Mouse (Mus musculus) adrenal gland, adult 2 months (tissue): ENCODE measurements at regions not wholly inside any gene's neighbourhood (a gene's known extent, or its start where the extent isn't known, plus 50 kb on each side); places are given as distances from the start of the nearest gene placed in this dataset.
"Not testable (repeated sequence)": the region's sequence is repeated elsewhere in the genome, so short reads cannot be mapped to it uniquely, and the experiment has no call there.

Experiments
- DNase-seq: peaks from one replicate; pipeline ENCODE4 v3.0.0; 2021

GRCm38 (mm10) chr6:24384193-24384888, 130.5 kb downstream of the Iqub start:
- no peak for DNase-seq

- no peak for DNase-seq
Observed at GRCm38 (mm10) chr6:24379859-24380258, 135.0 kb downstream of the Iqub start.

GRCm38 (mm10) chr6:24376728-24377127, 138.1 kb downstream of the Iqub start:
- no peak for DNase-seq

DNA sequence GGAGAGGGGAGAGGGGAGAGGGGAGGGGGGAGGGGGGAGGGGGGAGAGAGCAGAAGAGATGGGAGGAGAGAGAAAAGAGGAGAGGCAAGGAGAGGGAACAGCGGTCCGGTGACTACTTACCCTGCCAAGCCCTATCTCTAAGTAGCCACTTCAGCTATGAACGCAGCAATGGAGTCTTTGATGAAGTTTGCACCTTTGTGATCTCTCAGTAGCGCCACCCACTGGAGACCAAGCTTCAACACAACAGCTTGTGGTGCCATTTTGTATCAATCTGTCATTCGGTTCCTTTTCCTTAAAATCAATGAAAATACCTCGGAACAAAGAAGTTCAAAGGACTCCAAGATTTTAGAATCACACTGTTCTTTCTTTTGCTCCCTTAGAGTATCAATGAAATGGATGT, 141.7 kb downstream of the Iqub start:
- DNase-seq: no peak

DNA sequence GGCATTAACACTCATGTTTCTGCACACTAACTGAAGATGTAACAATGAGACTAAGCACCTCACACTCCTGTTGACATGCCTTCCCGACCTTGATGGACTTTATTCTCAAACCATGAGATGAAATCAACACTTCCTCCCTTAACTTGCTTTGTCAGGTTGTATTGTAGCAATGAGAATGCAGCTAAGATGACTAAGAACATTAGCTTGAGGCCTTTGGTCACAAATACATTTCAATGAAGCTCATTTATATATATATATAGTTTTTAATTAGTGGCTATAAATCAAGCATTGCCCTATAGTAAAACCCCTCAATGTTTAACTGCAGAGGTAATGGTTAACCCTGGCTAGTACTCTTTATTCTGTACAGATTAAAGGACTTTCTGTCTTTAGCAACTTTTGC, 143.2 kb downstream of the Iqub start:
- no peak for DNase-seq

GRCm38 (mm10) chr6:24350882-24351281, 164.0 kb downstream of the Iqub start:
- peak; percentile 23 for DNase-seq

DNA sequence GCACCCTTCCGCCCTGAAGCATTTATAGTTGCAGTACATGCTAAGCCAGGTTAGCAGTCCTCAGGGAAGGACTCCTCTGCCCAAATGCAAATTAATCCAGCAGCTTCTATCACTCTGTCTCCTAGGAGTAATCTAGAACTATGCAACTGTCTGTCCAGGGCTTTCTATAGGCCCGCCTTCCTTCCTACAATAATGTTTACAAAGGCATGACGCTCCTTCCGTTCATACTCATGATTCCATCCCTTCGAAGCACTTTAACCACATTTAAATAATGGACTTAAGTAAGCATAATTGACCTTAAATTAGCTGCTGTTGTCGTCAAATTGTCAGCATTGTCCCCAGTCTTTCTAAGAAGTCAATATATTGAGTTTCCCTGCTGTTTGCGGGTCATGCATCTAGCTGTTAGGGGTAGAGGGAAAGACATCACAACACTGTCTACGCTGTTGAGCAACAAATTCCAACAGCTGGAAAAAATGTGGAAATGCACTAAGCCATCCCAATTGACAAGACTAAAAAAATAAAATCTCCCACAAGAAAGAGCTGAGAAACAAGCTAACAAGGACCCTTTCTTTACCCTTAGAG, 166.3 kb downstream of the Iqub start:
- DNase-seq: no peak

DNA sequence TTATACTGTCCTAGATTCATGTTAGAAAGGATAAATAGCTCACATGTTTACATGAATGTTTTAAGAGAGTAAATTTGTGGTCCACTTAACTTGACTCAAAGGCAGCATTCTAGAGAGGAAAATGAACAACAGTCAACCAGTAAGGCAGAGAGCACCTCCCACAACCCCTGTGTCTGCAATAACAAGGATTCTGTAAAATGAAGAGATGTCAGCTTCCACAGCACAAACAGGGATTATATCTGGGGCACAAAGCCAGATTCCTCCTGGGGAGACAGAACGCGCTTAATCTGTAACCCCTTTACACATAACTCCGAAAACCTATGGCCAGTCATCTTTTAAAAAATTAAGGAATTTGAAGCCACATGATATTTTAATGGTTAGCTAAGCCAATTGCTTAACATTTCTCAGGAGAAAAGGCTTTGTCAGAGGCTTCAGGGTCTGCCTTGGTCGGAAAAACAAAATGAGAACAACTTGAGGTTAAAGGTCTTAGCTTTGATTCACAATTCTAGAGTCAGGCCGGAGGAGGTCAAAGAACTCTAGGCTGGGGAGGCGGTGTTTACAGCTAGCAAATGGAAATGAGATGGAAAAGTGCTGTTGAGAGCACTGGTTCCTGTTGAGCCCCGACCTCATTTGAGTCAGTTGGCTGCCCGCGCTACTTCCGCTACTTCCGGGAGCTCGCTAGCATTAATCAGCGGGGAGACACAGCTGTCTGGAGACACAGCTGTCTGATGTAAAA, 167.0 kb downstream of the Iqub start:
- DNase-seq: peak; percentile 20

- DNase-seq: no peak
Observed at GRCm38 (mm10) chr6:24342471-24342870, 172.4 kb downstream of the Iqub start.

DNA sequence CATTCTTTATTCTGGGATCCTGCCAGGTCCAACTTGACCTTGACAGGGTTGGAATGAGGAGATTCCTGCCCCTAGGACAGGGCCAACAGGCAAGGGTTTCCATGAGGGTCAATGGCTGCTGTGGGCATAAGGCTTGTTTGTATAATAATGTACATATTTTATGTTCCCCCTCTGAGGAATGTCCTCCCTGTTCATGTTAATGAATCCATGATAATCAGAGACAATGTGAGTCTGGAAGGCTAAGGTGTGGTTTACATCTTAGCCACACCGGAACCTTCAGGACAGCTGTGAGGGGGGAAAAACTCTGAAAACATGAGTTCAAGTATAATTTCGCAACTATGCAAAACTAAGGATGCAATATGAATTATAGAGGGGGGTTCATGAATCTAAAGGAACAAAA, 172.8 kb downstream of the Iqub start:
- DNase-seq: no peak

DNA sequence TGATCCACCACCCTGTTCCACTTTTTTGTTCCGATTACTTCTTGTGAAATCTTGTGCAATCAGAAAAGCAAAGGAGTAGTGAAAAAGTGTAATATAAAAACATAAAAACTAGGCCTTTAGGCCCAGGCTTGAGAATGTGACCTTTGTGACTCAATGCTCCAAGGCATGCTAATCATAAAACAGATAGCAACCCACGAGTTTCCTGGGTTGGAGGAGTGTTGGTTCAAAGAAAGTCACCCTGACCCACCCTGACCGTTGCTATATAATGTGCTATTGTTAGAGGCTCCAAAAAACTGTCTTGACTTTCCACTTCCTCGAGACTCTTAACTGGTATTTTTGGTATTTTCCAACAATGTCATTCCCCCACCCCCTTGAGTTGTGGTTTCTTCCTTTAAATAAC, 172.2 kb upstream of the Slc13a1 start:
- not testable (repeated sequence) for DNase-seq

DNA sequence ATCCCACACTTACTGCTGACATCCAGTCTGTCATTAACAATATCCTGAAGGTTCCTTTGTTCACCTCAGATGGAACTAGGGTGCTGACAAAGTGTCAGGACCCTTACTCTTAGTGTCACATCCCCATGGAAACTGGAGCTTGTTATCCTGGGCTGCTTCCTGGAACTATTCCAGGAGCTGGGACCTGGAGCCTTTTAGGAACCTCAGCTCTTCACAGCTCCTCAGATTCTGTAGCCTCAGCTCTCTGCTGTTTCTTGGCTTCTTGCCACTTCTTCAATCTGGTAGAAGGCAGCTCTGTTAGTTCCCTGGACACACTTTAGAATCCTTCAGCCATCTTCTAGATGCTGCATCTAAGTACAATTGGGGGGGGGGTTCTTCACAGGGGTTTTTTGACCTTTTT, 157.3 kb upstream of the Slc13a1 start:
- DNase-seq: no peak

GRCm38 (mm10) chr6:24324718-24325117, 156.8 kb upstream of the Slc13a1 start:
- DNase-seq: no peak

- DNase-seq: no peak
Observed at GRCm38 (mm10) chr6:24322371-24322770, 154.5 kb upstream of the Slc13a1 start.

GRCm38 (mm10) chr6:24318862-24319261, 151.0 kb upstream of the Slc13a1 start:
- DNase-seq: no peak

DNA sequence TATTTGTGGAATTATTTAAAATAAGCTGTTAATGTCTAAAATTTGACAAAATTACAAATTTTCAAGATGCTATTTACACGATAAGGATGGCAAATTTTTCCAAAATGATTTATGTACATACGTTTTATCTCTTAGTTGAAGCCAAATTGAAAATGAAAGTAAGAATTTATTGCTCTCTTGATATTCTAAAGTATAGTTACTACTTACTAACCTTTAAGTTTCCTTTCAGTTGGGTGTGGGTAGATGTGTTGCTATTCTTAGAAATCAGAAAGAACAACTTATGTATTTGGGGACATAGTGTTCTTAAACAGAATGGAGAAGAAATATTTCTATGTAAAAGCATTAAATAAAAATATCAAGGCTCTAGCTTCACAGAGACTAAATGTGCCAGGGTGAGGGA, 142.8 kb upstream of the Slc13a1 start:
- DNase-seq: no peak

- no peak for DNase-seq
Observed at GRCm38 (mm10) chr6:24309810-24310209, 141.9 kb upstream of the Slc13a1 start.

- peak; percentile 4 for DNase-seq
Observed at GRCm38 (mm10) chr6:24301681-24302080, 133.8 kb upstream of the Slc13a1 start.

DNA sequence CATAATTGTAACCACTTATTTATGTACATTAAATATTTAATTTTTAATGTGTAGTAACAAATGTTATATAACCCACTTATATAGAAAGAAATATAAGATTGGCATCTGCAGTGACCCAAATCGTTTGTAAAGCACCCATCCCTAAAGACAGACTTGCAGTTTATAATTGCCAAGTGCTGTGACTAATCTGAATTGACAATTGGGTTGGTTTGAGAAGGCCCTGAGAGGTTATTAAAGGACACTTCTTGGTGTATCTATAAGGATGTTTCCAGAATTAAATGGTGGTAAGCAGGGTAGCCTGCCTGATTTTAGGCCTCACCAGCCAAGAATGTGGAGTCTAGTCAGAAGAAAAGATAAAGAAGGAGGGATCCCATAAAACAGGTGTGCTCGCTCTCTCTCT, 133.3 kb upstream of the Slc13a1 start:
- DNase-seq: no peak

DNA sequence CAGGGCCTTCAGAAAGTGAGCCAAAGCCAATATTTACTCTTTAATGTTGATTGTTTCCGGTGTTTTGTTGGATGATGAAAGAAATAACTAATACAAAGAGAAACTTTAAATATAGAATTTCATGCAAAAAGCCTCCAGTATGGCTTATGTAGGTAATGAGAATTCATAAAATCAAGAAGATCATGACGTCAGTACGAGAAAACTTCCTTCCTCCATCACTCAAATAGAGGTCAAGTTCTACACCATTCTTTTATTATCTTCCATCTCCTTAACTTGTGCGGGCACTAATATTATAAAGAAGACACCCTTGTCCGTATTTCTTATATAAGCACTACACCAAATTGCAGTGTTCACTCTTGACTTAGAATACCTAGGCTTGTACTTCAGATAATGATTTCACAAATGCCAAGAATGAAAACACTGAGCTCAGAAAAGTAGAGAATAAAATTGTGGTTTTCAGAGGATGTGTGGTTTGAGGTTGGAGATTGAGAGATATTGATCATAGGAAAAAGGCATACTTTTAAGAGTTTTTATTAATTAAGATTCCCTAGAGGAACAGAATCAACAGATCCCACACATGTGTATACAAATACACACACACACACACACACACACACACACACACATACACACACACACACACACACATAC, 130.8 kb upstream of the Slc13a1 start:
- no peak for DNase-seq

- not testable (repeated sequence) for DNase-seq
Observed at GRCm38 (mm10) chr6:24288757-24289156, 120.9 kb upstream of the Slc13a1 start.

- no peak for DNase-seq
Observed at GRCm38 (mm10) chr6:24272821-24273220, 104.9 kb upstream of the Slc13a1 start.

DNA sequence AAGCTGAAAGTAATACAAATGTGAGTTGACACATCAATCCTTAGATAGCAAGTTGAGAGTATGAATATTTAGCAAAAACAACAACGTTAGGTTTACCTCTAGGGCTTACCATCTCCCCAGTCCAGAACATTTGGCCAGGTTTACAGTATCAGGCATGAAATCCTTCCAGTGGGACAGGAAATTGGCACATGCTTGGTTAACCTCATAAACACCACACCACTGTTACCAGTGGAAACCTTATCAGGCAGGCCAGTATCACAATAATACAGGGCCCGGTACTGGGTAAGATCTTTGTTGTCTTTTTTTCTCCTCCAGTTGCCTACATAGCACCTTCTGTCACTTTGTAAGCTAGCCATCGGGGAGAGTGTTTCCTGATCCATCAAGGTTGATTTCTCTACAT, 101.7 kb upstream of the Slc13a1 start:
- no peak for DNase-seq
